ENCODE assay signal across 10 mouse cellular contexts in the genomic region with DNA sequence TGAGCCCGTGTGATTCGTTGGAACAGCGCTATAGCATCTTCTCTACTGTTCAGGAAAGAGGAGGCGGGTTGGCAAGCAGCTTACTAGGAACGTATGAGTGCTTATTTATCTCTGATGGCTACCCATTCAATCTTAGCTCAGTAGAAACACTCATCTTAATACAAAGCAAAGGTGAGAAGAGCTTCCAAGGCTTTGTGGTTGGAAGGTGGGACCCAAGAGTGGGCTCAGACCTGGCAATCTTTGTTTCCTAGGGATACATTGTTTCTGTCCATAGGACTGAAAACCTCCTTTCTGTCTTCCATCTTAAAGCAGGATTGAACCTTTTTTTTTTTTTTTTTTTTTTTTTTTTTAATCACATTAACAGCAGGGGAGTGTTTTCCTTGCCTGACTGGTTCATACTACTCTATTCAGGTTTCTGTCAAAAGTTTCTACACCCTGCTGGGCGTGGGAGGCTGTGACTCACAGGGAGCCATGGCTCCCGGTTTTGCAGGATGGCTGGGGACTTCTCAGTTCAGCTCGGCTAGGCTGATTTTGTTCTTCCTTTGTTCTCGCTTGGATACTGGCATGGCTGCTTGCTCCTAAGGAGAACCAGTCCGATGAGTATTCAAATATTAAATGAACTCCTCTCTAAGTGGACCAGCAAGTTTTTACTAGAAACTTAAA.
DNase-seq lines count a peak whose midpoint lies in the region; ATAC-seq and TF ChIP-seq lines count a peak whose summit lies in the region.
"Had no signal": no experiment of that assay in that cellular context is flagged by ENCODE, and none has a peak within 500 bp of the region (broad histone marks: within the 10 kb centered on the region; RNA-seq: fewer than 3 reads in every experiment).

No protein-coding gene starts in this region.

- no peaks in the 10 kb centered on the region for H3K9me3 ChIP-seq in embryonic facial prominence, embryonic 15.5 days (replicated peaks)
- no peaks in the 10 kb centered on the region for H3K9me3 ChIP-seq in lung, postnatal 0 days (ENCODE audit: low read length)
- H3K9me3 ChIP-seq: heart, embryonic 15.5 days had no signal

- no peaks in the 10 kb centered on the region for H3K36me3 ChIP-seq in embryonic facial prominence, embryonic 15.5 days
- no peaks in the 10 kb centered on the region for H3K36me3 ChIP-seq in lung, postnatal 0 days (ENCODE audit: insufficient read depth, low read length)
- H3K36me3 ChIP-seq: heart, embryonic 15.5 days had no signal

- TF ChIP-seq EP300 in lung, postnatal 0 days (IDR thresholded peaks at IDR 0.05) = peak; percentile 15; the same call in 1 of the 2 replicates

- H3K9ac ChIP-seq in embryonic facial prominence, embryonic 15.5 days = no peak overlapping the region
- H3K9ac ChIP-seq in lung, postnatal 0 days (replicated peaks; ENCODE audit: low read depth) = no peak overlapping the region
- H3K9ac ChIP-seq: heart, embryonic 15.5 days had no signal

- no peaks in the 10 kb centered on the region for H3K4me1 ChIP-seq in embryonic facial prominence, embryonic 15.5 days
- H3K4me1 ChIP-seq in lung, postnatal 0 days (ENCODE audit: insufficient read depth, low read depth, low read length) = no peaks in the 10 kb centered on the region; the same call in 1 of the 2 replicates
- H3K4me1 ChIP-seq: heart, embryonic 15.5 days; megakaryocyte, embryonic 14.5 days had no signal

- 48% methylated on average over 10 of the region's 10 CpGs for WGBS in embryonic facial prominence, embryonic 15.5 days
- 53% methylated on average over 10 of the region's 10 CpGs for WGBS in lung, postnatal 0 days

- peak; percentile 37 for DNase-seq in layer of hippocampus, adult 11-12 months (ENCODE audit: low spot score)
- DNase-seq in layer of hippocampus, postnatal 10 days (ENCODE audit: low spot score in 2 of 2) = no peak
- DNase-seq in Muller cell, postnatal 12 days (ENCODE audit: inconsistent ontology term) = peak; percentile 90
- DNase-seq in lung, postnatal 0 days (ENCODE audit: low spot score) = peak; percentile 79
- DNase-seq in cerebellum, postnatal 4 days (ENCODE audit: low spot score in 2 of 2) = no peak
- DNase-seq in urinary bladder, postnatal 10 days (ENCODE audit: low spot score) = no peak

- H3K4me2 ChIP-seq in embryonic facial prominence, embryonic 15.5 days (replicated peaks) = no peak overlapping the region
- H3K4me2 ChIP-seq in lung, postnatal 0 days (replicated peaks; ENCODE audit: low read depth, low read length) = no peak overlapping the region
- H3K4me2 ChIP-seq: heart, embryonic 15.5 days had no signal

- TF ChIP-seq CTCF in lung, postnatal 0 days (IDR thresholded peaks at IDR 0.05) = no peak

- peak overlapping the region; percentile 71 for H3K27ac ChIP-seq in embryonic facial prominence, embryonic 15.5 days (replicated peaks)
- no peak overlapping the region; the same call in none of the 2 replicates for H3K27ac ChIP-seq in lung, postnatal 0 days (ENCODE audit: low read length)
- H3K27ac ChIP-seq: heart, embryonic 15.5 days had no signal

- ATAC-seq in embryonic facial prominence, embryonic 15.5 days (ENCODE audit: insufficient number of reproducible peaks, low FRiP score, low TSS enrichment, low read depth) = no peak; the same call in 1 of the 2 replicates
- ATAC-seq in lung, postnatal 0 days = peak; percentile 79
- no peak for ATAC-seq in monocyte, adult 5-6 weeks (replicated peaks; ENCODE audit: insufficient number of reproducible peaks, low FRiP score, low TSS enrichment, poor library complexity, severe bottlenecking)

- H3K27me3 ChIP-seq in embryonic facial prominence, embryonic 15.5 days = no peaks in the 10 kb centered on the region
- H3K27me3 ChIP-seq in lung, postnatal 0 days (replicated peaks; ENCODE audit: insufficient read depth, low read length) = no peaks in the 10 kb centered on the region
- H3K27me3 ChIP-seq: heart, embryonic 15.5 days had no signal

- H3K4me3 ChIP-seq in embryonic facial prominence, embryonic 15.5 days (replicated peaks) = no peak overlapping the region
- H3K4me3 ChIP-seq in lung, postnatal 0 days (ENCODE audit: low read depth, low read length) = no peak overlapping the region
- H3K4me3 ChIP-seq: heart, embryonic 15.5 days; megakaryocyte, embryonic 14.5 days had no signal

Comparison
In these comparisons a context has a peak if more than half of its experiments do, and no peak if none do; other contexts are left out.
1. DNase-seq: peak in layer of hippocampus, adult 11-12 months (single experiment), Muller cell, postnatal 12 days (single experiment) and lung, postnatal 0 days (single experiment); none in layer of hippocampus, postnatal 10 days (0 of 2), cerebellum, postnatal 4 days (0 of 2) and urinary bladder, postnatal 10 days (single experiment).